Mouse (Mus musculus): ENCODE results near the gene Apba3. TPM values are rescaled to one million over a fixed set of nuclear protein-coding genes. Genes with fewer than 3 reads are reported as not detected.

Apba3 gene
- total RNA-seq, 4 experiments from 2014 or later: 32.0 to 45.0 (median 39.1) TPM

DNA sequence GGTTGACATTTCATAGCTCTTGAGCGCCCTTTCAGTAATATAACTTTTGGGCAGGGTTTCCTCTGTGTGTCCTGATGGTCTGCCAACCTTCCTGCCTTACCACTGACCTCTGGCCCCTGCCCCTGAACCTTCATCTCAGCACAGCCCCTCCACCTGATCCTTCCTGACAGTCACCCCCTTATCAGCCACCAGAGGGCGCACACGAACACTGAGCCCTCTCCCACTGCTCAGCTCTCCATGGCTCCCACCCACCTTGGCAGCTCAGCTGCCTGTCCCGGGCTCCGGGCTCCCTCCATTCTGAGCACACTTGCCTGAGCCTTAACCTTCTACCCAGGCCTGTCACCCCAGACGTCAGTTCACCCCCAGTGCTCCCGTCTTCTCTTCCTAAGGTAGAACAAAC lies 22.5 kb downstream of the Apba3 start:
- peak in 1 of 2 experiments; percentile 67 for DNase-seq (ENCODE audit: low spot score in 2 of 2)

DNA sequence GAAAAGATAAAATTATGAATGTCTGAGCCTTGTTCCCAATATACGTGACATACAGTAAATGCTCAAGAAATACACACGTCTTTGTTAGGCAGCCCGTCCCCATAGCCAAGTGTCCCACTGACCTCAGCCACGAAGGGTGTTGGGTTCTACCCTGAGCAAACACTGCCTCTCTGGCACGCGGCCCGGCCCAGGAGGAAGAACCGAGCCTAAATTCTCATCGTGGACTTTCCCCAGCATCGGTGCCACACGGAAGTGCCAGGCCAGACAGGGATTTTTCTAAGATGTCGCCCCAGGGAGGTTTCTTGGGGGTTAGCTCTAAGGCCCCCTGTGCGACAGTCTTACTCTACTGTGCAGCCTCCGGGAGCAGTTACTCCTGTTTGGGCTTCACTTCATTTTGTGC lies 23.1 kb downstream of the Apba3 start:
- no peak for DNase-seq (ENCODE audit: low spot score in 2 of 2)

- DNase-seq (ENCODE audit: low spot score in 2 of 2): no peak
These were observed 24.1 kb downstream of the Apba3 start for GRCm38 (mm10) chr10:81290698-81291460.

DNA sequence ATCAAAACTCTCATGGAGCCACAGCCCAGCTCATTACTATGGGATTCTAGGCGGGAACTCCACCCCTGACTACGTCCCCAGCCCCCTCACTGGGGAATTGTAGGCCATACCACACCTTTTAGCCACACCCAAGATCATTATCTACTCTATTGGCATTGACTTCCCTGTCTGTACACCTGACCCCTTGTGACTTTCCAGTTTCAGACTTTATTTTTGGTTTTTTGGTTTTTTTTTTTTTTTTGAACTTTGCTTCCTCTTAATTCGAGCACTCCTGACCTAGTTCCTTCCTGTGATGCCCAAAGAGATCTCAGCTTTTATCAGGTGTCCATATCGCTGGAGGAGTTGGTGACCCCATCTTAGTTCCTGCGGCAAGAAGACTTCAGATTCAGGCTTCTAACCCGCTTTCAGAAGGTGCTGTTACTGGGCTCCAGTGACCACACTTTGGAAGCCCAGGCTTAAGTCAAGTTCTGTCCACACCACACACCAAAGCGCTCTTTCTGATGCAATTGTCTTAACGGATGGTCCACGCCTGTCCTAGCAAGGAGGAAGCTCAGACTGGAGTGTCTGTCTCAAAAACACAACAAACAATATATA lies 24.8 kb downstream of the Apba3 start, which contains the start of gene Tjp3:
Tjp3 (minus strand) TSS at position 71 of the 594 bp plus-strand sequence.
- no peak for DNase-seq (ENCODE audit: low spot score in 2 of 2)

GRCm38 (mm10) chr10:81292554-81293333 lies 26.0 kb downstream of the Apba3 start, which contains the start of gene Pip5k1c:
Gene Pip5k1c, plus strand, starts transcription at chr10:81292963.
- peak; percentile 100 for DNase-seq (ENCODE audit: low spot score in 2 of 2)

GRCm38 (mm10) chr10:81293334-81294030 lies 26.7 kb downstream of the Apba3 start:
- DNase-seq (ENCODE audit: low spot score in 2 of 2): no peak

DNA sequence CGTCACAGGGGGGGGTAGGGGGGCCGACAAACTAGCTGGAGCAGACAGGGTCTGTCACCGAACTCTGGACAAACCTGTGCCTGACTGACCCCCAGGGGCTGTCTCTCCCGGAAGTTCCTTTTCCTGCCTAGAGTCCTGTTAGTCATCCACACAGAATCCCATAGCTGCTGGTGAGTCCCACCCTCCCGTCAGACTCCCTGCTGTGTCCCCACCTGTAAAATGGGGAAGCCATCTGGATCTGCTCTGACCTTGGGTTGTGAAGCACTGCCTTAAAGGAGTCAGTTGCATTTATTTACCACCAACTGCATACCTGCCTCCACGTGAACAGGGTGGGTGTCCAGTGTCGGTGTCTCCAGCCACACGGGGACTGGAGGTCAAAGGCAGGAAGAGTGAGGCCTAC lies 27.7 kb downstream of the Apba3 start:
- no peak for DNase-seq (ENCODE audit: low spot score in 2 of 2)

DNA sequence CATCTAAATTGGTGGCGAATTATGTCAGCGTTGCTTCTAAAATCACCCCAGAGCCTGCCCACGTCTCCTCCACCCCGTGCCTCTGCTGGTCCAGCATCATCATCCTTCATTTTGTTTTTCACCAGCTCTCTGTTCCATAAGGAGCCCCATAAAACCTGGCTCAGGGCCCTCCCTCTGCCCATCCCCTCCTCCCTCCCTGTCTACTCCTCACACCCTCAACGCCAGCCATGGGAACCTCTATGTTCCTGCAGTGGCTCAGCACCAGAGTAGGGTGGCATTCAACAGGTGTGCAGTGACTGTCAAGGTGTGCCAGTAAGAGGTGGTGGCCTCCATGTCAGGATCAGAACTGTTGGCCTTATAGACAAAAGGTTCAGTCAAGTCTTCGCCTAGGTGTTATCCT lies 28.4 kb downstream of the Apba3 start:
- no peak for DNase-seq (ENCODE audit: low spot score in 2 of 2)

GRCm38 (mm10) chr10:81297246-81297645 lies 30.5 kb downstream of the Apba3 start:
- DNase-seq (ENCODE audit: low spot score in 2 of 2): no peak

GRCm38 (mm10) chr10:81297845-81298244 lies 31.1 kb downstream of the Apba3 start:
- DNase-seq (ENCODE audit: low spot score in 2 of 2): no peak

GRCm38 (mm10) chr10:81298369-81299100 lies 31.8 kb downstream of the Apba3 start:
- DNase-seq (ENCODE audit: low spot score in 2 of 2): peak in 1 of 2 experiments; percentile 57

DNA sequence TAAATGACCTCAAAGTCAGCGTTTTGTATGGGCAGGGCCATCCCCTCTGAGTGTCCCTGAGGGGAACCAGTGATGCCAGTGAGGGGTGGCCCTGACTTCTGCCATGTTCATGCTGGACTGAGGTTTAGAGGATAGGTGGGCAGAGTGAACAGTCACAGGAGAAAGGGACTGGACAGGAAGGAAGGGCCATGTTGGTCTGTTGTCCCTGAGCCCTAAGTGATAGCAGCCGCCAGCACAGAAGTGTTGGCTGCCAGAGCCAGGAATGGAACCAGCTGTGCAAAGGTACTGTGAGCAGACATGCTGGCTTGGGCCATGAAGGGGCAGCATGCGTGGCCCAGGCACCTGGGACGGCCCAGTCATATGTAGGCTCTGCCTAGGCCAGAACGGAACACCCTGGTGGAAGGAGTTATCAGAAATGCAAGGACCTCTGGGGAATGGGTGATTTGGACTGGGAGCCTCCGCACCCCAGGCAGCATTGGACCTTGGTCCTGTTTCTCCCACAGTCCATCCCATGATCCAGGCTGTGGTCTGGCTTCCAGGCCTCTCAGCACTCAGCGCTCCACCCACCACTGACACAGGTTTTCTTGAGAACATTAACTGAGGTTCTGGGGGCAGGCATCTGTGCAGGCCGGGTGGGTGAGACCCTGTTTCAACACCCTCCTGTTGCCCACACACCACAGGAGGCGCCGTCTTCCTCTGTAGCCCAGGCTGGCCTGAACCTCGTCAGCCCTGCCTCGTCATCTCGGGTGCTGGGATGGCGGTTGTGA lies 33.0 kb downstream of the Apba3 start:
- no peak for DNase-seq (ENCODE audit: low spot score in 2 of 2)

- no peak for DNase-seq (ENCODE audit: low spot score in 2 of 2)
These were observed 33.7 kb downstream of the Apba3 start for GRCm38 (mm10) chr10:81300352-81300907.

- no peak for DNase-seq (ENCODE audit: low spot score in 2 of 2)
These were observed 34.6 kb downstream of the Apba3 start for GRCm38 (mm10) chr10:81301321-81301720.

- DNase-seq (ENCODE audit: low spot score in 2 of 2): no peak
These were observed 35.5 kb downstream of the Apba3 start for GRCm38 (mm10) chr10:81302288-81302687.

- peak in 1 of 2 experiments; percentile 60 for DNase-seq (ENCODE audit: low spot score in 2 of 2)
These were observed 36.0 kb downstream of the Apba3 start for GRCm38 (mm10) chr10:81302781-81303218.

- DNase-seq (ENCODE audit: low spot score in 2 of 2): no peak
These were observed 36.5 kb downstream of the Apba3 start for GRCm38 (mm10) chr10:81303258-81303657.

- no peak for DNase-seq (ENCODE audit: low spot score in 2 of 2)
These were observed 37.0 kb downstream of the Apba3 start for GRCm38 (mm10) chr10:81303761-81304160.

GRCm38 (mm10) chr10:81304597-81305238 lies 38.0 kb downstream of the Apba3 start:
- no peak for DNase-seq (ENCODE audit: low spot score in 2 of 2)
